Mouse (Mus musculus) left cerebral cortex, adult 2 months (tissue): ENCODE measurements around the gene Atg3. TPM values are rescaled to one million over a fixed set of nuclear protein-coding genes. Genes with fewer than 3 reads are reported as not detected.

Experiments used
- DNase-seq, 2 experiments: peaks; one replicate each; pipeline ENCODE4 v3.0.0; 2021 to 2022; ENCODE audit warnings: low spot score in 2 of 2, mixed read lengths in 1 of 2; ENCODE audit errors: extremely low spot score in 1 of 2
- H3K27ac ChIP-seq: fragments of 200-600 bp; 2 replicates; pipeline ENCODE4 v1.8.1; 2022
- H3K4me3 ChIP-seq: fragments of 200-600 bp; 2 replicates; pipeline ENCODE4 v1.8.1; 2022
- CTCF ChIP-seq: fragments of 200-600 bp; IDR thresholded peaks from 2 replicates; pipeline ENCODE4 v1.8.1; 2022; ENCODE audit warnings: antibody characterized with exemption, mild to moderate bottlenecking, moderate library complexity
- intact Hi-C: fragments of 180-260 bp; cut with DNase I; formaldehyde crosslinking; loops from one replicate; pipeline ENCODE4 v1.15.1; 2025
- total RNA-seq, 2 experiments: library from RNA; stranded (reverse); gene quantifications; 2 replicates each; pipeline ENCODE4 v1.2.3; 2021

Atg3 gene
- total RNA-seq, 2 experiments from 2014 or later, result 42.0 to 47.0 TPM

DNA sequence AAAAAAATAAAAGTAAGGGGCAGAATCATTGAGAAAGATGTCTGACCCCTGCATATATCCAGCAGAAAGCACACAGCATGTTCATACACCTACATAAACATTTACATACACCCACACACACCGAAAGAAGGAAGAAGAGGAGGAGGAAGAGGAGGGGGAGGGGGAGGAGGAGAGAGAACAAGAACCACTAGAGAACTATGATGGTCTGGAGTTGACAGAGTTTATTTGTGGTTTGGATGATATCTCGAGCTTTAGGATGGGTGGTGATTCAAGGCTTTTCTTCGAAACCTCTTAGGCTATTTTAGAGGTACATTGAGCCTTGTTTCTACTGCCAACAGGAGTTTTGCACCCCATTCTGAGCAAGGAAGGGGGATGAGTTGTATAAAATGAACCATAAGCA lies 64.2 kb downstream of the Atg3 start:
- no peak for TF ChIP-seq CTCF

DNA sequence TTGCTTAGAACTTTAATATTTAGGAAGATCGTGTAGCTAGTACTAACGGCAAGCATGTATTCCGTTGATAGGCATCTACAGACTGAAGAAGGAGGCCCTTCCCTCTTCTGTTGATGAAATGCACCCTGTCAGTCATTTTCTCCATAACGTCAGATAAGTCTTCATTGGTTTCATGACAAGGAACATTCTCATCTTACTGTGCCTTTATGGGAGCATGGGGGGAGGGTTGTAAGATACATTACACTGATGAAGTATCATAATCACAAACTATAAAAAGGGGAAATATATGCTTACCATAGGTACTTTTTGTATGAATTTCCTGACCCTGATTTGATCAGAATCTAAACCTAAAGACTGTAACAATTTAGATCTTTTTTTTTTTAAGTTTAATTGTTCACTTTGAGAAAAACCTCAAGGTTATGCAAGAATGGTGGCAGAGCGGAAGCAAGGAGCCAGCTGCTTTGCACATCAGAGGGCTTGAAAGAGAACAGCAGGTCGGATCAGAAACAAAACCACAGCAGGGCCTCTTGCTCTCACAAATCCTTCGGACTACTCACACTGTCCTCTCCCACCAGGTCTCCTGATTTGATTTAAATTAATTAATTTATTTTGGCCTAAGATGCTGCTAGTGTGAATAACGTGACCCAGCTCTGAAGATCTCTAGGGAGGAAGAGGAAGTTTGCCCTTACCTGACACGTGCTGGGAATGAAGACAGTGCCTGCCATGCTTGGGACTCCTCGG lies 65.2 kb downstream of the Atg3 start, which contains the start of gene Btla:
Gene Btla (plus strand): TSS at position 668 of the 741 bp plus-strand sequence.
- TF ChIP-seq CTCF, result no peak
- Histone ChIP-seq H3K27ac (no peak within 1 kb of the TSS), H3K4me3 (no peak within 1 kb of the TSS)
- intact Hi-C loops, result no loop called here
- DNase-seq, result no peak

More for the DNA sequence above, 64.2 kb downstream of the Atg3 start:
- intact Hi-C loops, result no loop called here
- Histone ChIP-seq H3K27ac (no peak overlapping the region), H3K4me3 (no peak overlapping the region)
- DNase-seq, result no peak

DNA sequence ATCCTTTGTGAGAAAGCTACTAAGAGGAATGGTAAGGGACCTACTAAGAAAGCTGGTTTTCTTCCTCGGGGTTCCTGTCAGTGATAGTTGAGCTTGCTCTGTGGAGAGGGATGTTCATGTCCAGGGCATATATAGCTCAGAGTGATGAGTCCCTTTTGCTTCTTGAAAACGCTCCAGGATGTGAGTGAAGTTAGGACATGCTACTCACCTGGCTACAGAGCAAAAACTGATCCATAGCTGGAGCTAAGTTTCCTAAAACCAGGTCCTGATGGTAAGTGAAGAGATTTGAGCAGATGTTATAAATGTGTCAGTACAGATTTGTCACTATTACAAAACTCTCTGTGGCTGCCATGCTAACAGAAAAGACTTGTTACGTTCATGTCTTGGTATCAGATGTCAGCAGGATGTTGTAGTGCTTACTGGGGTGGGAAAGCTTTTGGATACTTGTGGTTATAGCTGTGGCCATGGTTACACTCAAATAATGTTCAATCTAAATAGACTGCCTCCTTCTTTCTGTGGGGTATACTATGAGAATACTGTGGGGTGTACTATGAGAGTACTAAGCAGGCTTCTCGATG lies 65.9 kb downstream of the Atg3 start:
- no peak overlapping the region for H3K4me3 ChIP-seq
- no peak for TF ChIP-seq CTCF
- no peak for DNase-seq
- intact Hi-C loops, result no loop called here
- H3K27ac ChIP-seq, result no peak overlapping the region

DNA sequence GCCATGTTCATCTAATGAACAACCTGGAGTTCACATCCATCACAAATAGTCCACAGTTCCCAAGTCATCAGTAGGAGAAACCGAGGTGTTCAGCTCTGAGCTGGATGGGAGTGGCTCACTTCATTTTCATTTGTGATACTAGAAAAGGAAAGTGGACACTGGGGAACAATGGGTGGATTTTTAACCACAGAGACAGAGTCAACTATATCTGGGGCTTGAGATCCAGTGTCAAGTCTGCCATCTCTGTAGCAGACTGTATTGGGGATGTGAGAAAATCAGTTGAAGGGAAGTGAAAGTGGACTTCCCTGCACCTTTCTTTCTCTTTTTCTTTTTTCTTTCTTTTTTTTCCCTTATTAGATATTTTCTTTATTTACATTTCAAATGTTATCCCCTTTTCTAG lies 68.4 kb downstream of the Atg3 start:
- Histone ChIP-seq H3K27ac (no peak overlapping the region), H3K4me3 (no peak overlapping the region)
- intact Hi-C loops, result no loop called here
- no peak for DNase-seq
- TF ChIP-seq CTCF, result no peak

DNA sequence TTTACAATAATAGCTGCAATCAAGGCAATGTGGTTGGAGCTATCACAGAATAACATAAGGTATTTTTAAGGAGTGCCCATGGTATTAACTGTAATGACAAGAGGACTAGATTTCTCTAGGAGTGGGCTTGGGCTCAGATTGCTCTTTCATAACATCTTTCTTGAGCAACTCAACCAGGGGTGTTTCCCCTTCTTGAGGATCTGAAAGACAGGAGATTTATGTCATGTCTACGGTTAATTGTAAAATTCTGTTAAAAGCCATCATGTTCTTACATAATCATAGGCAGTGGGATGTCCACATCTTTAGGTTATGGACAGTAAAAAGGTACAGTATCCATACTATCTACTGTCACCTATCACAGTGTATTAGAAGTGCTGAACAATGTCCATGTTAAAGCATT lies 72.7 kb downstream of the Atg3 start:
- intact Hi-C loops, result no loop called here
- no peak for TF ChIP-seq CTCF
- H3K4me3 ChIP-seq, result no peak overlapping the region
- no peak overlapping the region for H3K27ac ChIP-seq
- no peak for DNase-seq

DNA sequence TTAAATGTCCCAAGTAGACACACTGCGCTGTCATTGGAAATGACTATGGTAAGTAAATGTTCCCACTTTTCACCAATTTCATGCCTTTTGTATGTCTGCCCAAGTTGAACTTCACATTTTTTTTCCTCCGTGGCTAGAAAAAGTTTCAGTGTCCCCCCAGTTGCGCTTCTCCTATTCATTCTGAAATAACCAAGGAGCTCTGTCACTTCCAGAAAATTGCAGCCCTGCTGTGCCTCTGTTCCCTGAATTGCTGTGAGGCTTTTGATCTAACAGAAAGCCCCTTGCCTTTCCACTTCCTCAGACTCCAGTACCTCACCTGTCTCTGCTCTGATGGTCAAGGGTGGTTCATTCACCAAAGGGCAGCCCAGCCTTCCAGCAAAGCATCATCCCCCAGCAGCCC lies 74.4 kb downstream of the Atg3 start:
- TF ChIP-seq CTCF, result no peak
- Histone ChIP-seq H3K27ac (no peak overlapping the region), H3K4me3 (no peak overlapping the region)
- intact Hi-C loops, result no loop called here
- DNase-seq, result no peak

Other genes starting within 250 kb of the Atg3 start
- gene Cd200r3, start 215.1 kb upstream of the Atg3 start, total RNA-seq, result not detected
- gene Ccdc80, start 65.4 kb upstream of the Atg3 start, total RNA-seq, result 1 to 10 TPM; 5.1 to 5.7 TPM
- 10 to 100 TPM; 43.7 to 51.8 TPM for gene Slc35a5, start 79 bp upstream of the Atg3 start, total RNA-seq
- gene Btla, start 65.5 kb downstream of the Atg3 start, total RNA-seq, result under 1 TPM; 0.28 to 0.54 TPM